Mouse (Mus musculus) spleen, adult 18-20 months (tissue): Measurements from ENCODE around the gene Pros1.

Source experiments
- DNase-seq, 2 experiments: peaks; one replicate each; pipeline ENCODE4 v3.0.0; 2022; ENCODE audit warnings: mixed read lengths in 2 of 2

The Pros1 gene

GRCm38 (mm10) chr16:62854191-62855068 is at the start of gene Pros1:
Pros1 (plus strand) TSS chr16:62854307.
- DNase-seq, result peak; percentile 16 to 33

- DNase-seq, result no peak
Measured at GRCm38 (mm10) chr16:62804621-62805020, 49.5 kb upstream of the Pros1 start.

GRCm38 (mm10) chr16:62807249-62807979 is 46.7 kb upstream of the Pros1 start:
- DNase-seq, result no peak

GRCm38 (mm10) chr16:62810855-62811254 is 43.3 kb upstream of the Pros1 start:
- no peak for DNase-seq

GRCm38 (mm10) chr16:62813790-62814189 is 40.3 kb upstream of the Pros1 start:
- no peak for DNase-seq

GRCm38 (mm10) chr16:62814491-62814890 is 39.6 kb upstream of the Pros1 start, which contains the start of gene Stx19:
Stx19 (plus strand) TSS chr16:62814676.
- DNase-seq, result no peak

- DNase-seq, result no peak
Measured at GRCm38 (mm10) chr16:62822472-62822871, 31.6 kb upstream of the Pros1 start.

GRCm38 (mm10) chr16:62826156-62827001 is 27.7 kb upstream of the Pros1 start:
- DNase-seq, result no peak

GRCm38 (mm10) chr16:62832027-62832426 is 22.1 kb upstream of the Pros1 start:
- DNase-seq, result no peak

- DNase-seq, result peak in 1 of 2 experiments; percentile 35
Measured at GRCm38 (mm10) chr16:62832481-62832880, 21.6 kb upstream of the Pros1 start.

- DNase-seq, result no peak
Measured at GRCm38 (mm10) chr16:62834016-62834735, 19.9 kb upstream of the Pros1 start.

GRCm38 (mm10) chr16:62845341-62845740 is 8.8 kb upstream of the Pros1 start:
- DNase-seq, result no peak

- peak; percentile 82 to 85 for DNase-seq
Measured at GRCm38 (mm10) chr16:62846498-62847312, 7.4 kb upstream of the Pros1 start, which contains the start of gene Arl13b. Arl13b (minus strand) TSS chr16:62847040.

GRCm38 (mm10) chr16:62852464-62853252 is 1.4 kb upstream of the Pros1 start:
- DNase-seq, result no peak

GRCm38 (mm10) chr16:62853611-62854126 is 438 bp upstream of the Pros1 start:
- DNase-seq, result no peak

- no peak for DNase-seq
Measured at GRCm38 (mm10) chr16:62855385-62855784, 1.3 kb downstream of the Pros1 start.

- no peak for DNase-seq
Measured at GRCm38 (mm10) chr16:62856273-62856672, 2.2 kb downstream of the Pros1 start.

GRCm38 (mm10) chr16:62857498-62857897 is 3.4 kb downstream of the Pros1 start:
- DNase-seq, result no peak

GRCm38 (mm10) chr16:62858018-62858417 is 3.9 kb downstream of the Pros1 start:
- DNase-seq, result no peak

GRCm38 (mm10) chr16:62860140-62860539 is 6.0 kb downstream of the Pros1 start:
- no peak for DNase-seq
